Mouse (Mus musculus): ENCODE data around the gene Il34. TPM values are rescaled to one million over a fixed set of nuclear protein-coding genes. Genes with fewer than 3 reads are reported as not detected.

Gene Il34
- polyA plus RNA-seq, 1 experiment from 2014 or later = 2.6 TPM

GRCm38 (mm10) chr8:110746661-110747060 is 59.1 kb downstream of the Il34 start:
- WGBS = 79% methylated on average over 9 of the region's 9 CpGs

DNA sequence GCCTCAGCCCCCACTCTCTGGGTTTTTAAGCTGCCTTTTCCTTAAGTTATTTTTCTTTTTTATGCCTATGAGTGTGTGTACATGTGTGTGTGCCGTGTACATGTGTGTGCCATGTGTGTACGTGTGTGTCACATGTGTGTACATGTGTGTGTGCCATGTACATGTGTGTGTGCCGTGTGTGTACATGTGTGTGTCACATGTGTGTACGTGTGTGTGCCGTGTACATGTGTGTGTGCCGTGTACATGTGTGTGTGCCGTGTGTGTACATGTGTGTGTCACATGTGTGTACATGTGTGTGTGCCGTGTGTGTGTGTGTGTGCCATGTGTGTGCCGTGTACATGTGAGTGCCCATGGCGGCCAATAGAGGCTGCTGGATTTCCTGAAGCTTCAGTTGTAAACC is 60.6 kb downstream of the Il34 start:
- no peaks in the 10 kb centered on the region for H3K4me1 ChIP-seq (replicated peaks)
- H3K4me2 ChIP-seq = no peak overlapping the region
- H3K27me3 ChIP-seq = no peaks in the 10 kb centered on the region
- no peak for ATAC-seq (ENCODE audit: low read depth)
- no peaks in the 10 kb centered on the region for H3K9me3 ChIP-seq
- H3K36me3 ChIP-seq = peaks cover 7% of the 10 kb centered on the region
- no peak overlapping the region for H3K4me3 ChIP-seq
- no peak overlapping the region for H3K27ac ChIP-seq (replicated peaks)
- WGBS = 94% methylated on average over 10 of the region's 10 CpGs
- H3K9ac ChIP-seq = no peak overlapping the region

More at GRCm38 (mm10) chr8:110746661-110747060, 59.1 kb downstream of the Il34 start:
- Histone ChIP-seq H3K9me3 (no peaks in the 10 kb centered on the region), H3K27me3 (no peaks in the 10 kb centered on the region), H3K4me3 (no peak overlapping the region), H3K9ac (no peak overlapping the region), H3K27ac (replicated peaks) (no peak overlapping the region), H3K4me1 (replicated peaks) (no peaks in the 10 kb centered on the region), H3K36me3 (no peaks in the 10 kb centered on the region), H3K4me2 (no peak overlapping the region)
- no peak for ATAC-seq (ENCODE audit: low read depth)

DNA sequence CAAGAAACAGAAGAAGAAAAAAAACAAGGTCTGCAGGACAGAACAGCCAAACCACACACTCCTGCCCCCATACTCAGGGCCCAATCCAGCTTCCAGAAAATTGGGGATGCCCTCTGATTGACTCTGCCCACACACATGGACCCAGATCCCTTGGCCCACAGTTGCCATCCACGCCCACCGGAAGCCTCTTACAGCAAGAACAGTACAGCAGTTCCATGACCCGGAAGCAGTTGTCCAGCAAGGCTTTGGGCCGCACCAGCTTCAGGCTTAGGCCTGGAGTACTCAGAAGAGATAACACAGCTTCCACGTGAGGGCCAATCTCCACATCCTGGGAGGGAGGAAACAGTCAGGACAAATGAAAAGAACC is 63.3 kb downstream of the Il34 start:
- no peaks in the 10 kb centered on the region for H3K4me1 ChIP-seq (replicated peaks)
- H3K9ac ChIP-seq = no peak overlapping the region
- no peaks in the 10 kb centered on the region for H3K27me3 ChIP-seq
- H3K4me3 ChIP-seq = no peak overlapping the region
- no peaks in the 10 kb centered on the region for H3K9me3 ChIP-seq
- H3K4me2 ChIP-seq = no peak overlapping the region
- peaks cover 35% of the 10 kb centered on the region for H3K36me3 ChIP-seq
- ATAC-seq (ENCODE audit: low read depth) = no peak
- WGBS = 96% methylated on average over 5 of the region's 5 CpGs
- no peak overlapping the region for H3K27ac ChIP-seq (replicated peaks)

DNA sequence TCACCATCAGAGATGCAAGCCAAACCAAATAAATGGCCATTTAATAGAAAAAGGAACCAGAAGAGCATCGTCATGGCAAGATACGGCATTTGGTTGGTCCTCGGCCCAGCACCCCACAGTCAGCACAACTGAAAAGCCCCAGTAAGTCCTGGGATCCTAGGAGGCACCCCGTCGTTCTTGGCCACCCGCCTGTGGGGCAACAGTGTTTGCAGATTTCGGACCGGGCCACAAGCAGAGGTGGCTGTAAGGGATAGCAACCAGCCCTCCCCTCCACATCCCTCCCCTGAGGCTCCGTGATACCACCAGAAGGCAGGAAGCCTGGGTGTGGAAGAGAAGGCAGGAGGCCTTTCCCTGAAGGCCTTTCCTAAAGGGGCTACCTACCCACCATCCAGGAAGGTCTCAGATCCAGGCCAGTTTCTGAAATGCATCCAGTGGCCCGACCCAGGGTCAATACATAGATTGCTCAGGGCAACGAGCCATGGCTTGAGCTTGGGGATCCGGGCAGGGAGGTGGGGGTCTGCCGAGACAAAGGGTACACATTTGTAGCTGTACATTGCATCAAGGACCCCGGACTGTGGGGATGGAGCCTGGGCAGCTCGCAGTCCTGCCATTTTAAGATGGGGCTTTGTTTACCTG is 63.8 kb downstream of the Il34 start:
- H3K9ac ChIP-seq = no peak overlapping the region
- H3K4me1 ChIP-seq (replicated peaks) = no peaks in the 10 kb centered on the region
- H3K27me3 ChIP-seq = no peaks in the 10 kb centered on the region
- H3K4me2 ChIP-seq = no peak overlapping the region
- ATAC-seq (ENCODE audit: low read depth) = no peak
- 81% methylated on average over 15 of the region's 15 CpGs for WGBS
- peaks cover 40% of the 10 kb centered on the region for H3K36me3 ChIP-seq
- no peak overlapping the region for H3K4me3 ChIP-seq
- H3K9me3 ChIP-seq = no peaks in the 10 kb centered on the region
- no peak overlapping the region for H3K27ac ChIP-seq (replicated peaks)

GRCm38 (mm10) chr8:110740629-110741175 is 65.0 kb downstream of the Il34 start:
- no peak for ATAC-seq (ENCODE audit: low read depth)
- 90% methylated on average over 5 of the region's 5 CpGs for WGBS
- H3K27me3 ChIP-seq = no peaks in the 10 kb centered on the region
- no peak overlapping the region for H3K4me3 ChIP-seq
- no peak overlapping the region for H3K4me2 ChIP-seq
- no peak overlapping the region for H3K9ac ChIP-seq
- no peaks in the 10 kb centered on the region for H3K4me1 ChIP-seq (replicated peaks)
- H3K36me3 ChIP-seq = peaks cover 51% of the 10 kb centered on the region
- H3K9me3 ChIP-seq = no peaks in the 10 kb centered on the region
- H3K27ac ChIP-seq (replicated peaks) = no peak overlapping the region

GRCm38 (mm10) chr8:110738591-110739195 is 67.0 kb downstream of the Il34 start:
- H3K36me3 ChIP-seq = peaks cover 67% of the 10 kb centered on the region
- WGBS = 90% methylated on average over 34 of the region's 35 CpGs

DNA sequence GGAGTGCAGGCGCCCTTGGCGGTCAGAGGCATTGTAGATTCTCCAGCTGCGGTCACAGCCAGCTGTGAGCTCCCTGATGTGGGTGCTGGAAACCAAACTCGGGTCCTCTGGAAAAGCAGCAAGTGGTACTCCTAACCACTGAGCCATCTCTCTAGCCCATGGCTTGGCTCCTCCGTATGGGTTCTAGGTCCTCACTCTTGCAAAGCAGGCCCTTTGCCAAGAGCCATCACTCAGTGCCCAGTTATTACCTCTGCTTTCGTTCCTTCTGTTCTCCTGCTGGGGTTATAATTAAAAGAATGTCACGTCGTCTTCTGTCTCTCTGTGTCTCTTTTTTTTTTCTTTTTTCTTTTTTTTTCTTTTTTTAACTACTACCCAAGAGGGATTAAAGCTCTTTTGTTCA is 72.7 kb downstream of the Il34 start:
- no peak for ATAC-seq (ENCODE audit: low read depth)
- H3K9ac ChIP-seq = no peak overlapping the region
- peaks cover 95% of the 10 kb centered on the region for H3K36me3 ChIP-seq
- no peak overlapping the region for H3K4me2 ChIP-seq
- H3K27me3 ChIP-seq = no peaks in the 10 kb centered on the region
- no peaks in the 10 kb centered on the region for H3K4me1 ChIP-seq (replicated peaks)
- no peak overlapping the region for H3K4me3 ChIP-seq
- no peaks in the 10 kb centered on the region for H3K9me3 ChIP-seq
- H3K27ac ChIP-seq (replicated peaks) = no peak overlapping the region
- 87% methylated on average over 8 of the region's 8 CpGs for WGBS

More at GRCm38 (mm10) chr8:110738591-110739195, 67.0 kb downstream of the Il34 start:
- no peak for ATAC-seq (ENCODE audit: low read depth)
- H3K27ac ChIP-seq (replicated peaks) = no peak overlapping the region
- H3K27me3 ChIP-seq = no peaks in the 10 kb centered on the region
- H3K4me1 ChIP-seq (replicated peaks) = no peaks in the 10 kb centered on the region
- no peak overlapping the region for H3K4me3 ChIP-seq
- no peak overlapping the region for H3K4me2 ChIP-seq
- H3K9ac ChIP-seq = no peak overlapping the region
- no peaks in the 10 kb centered on the region for H3K9me3 ChIP-seq

- ATAC-seq (ENCODE audit: low read depth) = no peak
- H3K9ac ChIP-seq = no peak overlapping the region
- H3K4me1 ChIP-seq (replicated peaks) = peaks cover 10% of the 10 kb centered on the region
- no peak overlapping the region for H3K27ac ChIP-seq (replicated peaks)
- H3K4me3 ChIP-seq = no peak overlapping the region
- H3K27me3 ChIP-seq = no peaks in the 10 kb centered on the region
- no peak overlapping the region for H3K4me2 ChIP-seq
- no peaks in the 10 kb centered on the region for H3K9me3 ChIP-seq
- peaks cover 94% of the 10 kb centered on the region for H3K36me3 ChIP-seq
- WGBS = 93% methylated on average over 8 of the region's 8 CpGs
These were observed 74.3 kb downstream of the Il34 start for GRCm38 (mm10) chr8:110731346-110731859.

DNA sequence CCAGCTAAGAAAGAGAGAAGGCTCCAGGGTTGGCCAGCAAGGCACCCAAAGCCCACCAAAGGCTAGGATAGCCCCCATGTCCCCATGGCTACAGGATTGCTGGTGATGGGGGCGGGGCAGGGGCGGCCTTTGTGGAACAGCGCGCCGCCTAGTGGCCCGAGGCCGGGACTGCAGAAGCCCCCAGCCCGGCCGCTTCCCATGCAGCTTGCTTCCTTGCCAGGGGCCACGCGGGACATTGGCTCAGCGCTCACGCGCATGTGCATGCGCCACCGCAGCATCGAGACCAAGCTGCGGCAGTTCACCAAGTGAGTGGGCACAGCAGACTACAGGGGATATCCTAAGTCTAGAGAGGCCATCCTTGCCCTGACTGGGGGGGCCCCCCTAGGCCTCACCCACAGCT is 78.8 kb downstream of the Il34 start:
- Histone ChIP-seq H3K36me3 (peaks cover 62% of the 10 kb centered on the region), H3K4me3 (no peak overlapping the region), H3K9me3 (no peaks in the 10 kb centered on the region), H3K4me1 (replicated peaks) (peaks cover 52% of the 10 kb centered on the region), H3K4me2 (no peak overlapping the region), H3K27ac (replicated peaks) (no peak overlapping the region), H3K27me3 (no peaks in the 10 kb centered on the region), H3K9ac (no peak overlapping the region)
- WGBS = 11% methylated on average over 18 of the region's 18 CpGs
- ATAC-seq (ENCODE audit: low read depth) = peak; percentile 28

GRCm38 (mm10) chr8:110725084-110725838 is 80.5 kb downstream of the Il34 start:
- ATAC-seq (ENCODE audit: low read depth) = no peak
- H3K27ac ChIP-seq (replicated peaks) = peak overlapping the region; percentile 73
- peak overlapping the region; percentile 86 for H3K4me2 ChIP-seq
- H3K4me1 ChIP-seq (replicated peaks) = peaks cover 59% of the 10 kb centered on the region
- H3K9ac ChIP-seq = peak overlapping the region; percentile 43
- WGBS = 53% methylated on average over 7 of the region's 7 CpGs
- H3K27me3 ChIP-seq = no peaks in the 10 kb centered on the region
- H3K4me3 ChIP-seq = no peak overlapping the region
- no peaks in the 10 kb centered on the region for H3K9me3 ChIP-seq
- peaks cover 46% of the 10 kb centered on the region for H3K36me3 ChIP-seq

- 76% methylated on average over 3 of the region's 3 CpGs for WGBS
- no peak for ATAC-seq (ENCODE audit: low read depth)
- Histone ChIP-seq H3K9me3 (no peaks in the 10 kb centered on the region), H3K4me3 (0 out of 2 replicates have a peak overlapping the region, but pooled peaks have one; percentile 87), H3K27ac (replicated peaks) (peak overlapping the region; percentile 73), H3K4me1 (replicated peaks) (peaks cover 67% of the 10 kb centered on the region), H3K36me3 (peaks cover 38% of the 10 kb centered on the region), H3K4me2 (peak overlapping the region; percentile 86), H3K9ac (peak overlapping the region; percentile 43; the same call in 1 of the 2 replicates), H3K27me3 (no peaks in the 10 kb centered on the region)
These were observed 81.2 kb downstream of the Il34 start for GRCm38 (mm10) chr8:110724493-110724892.
